Mouse (Mus musculus): ENCODE data around the gene Rrp15.

DNA sequence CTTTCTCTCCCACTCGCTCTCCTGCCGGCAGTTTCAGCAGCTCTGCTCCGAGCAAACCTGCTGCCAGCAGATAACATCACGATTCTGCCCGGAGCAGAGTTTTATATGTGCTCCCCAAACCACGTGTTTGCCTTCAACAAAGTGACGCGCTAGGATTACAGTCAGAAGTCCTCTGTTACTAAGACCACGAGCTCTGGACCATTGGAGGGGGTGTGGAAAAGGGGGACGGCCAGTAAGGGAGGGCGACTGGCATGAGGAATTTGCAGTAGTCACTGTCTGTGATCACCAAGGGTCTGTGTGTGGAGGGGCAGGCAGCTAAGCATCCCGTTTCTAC lies 43.3 kb downstream of the Rrp15 start, which contains the start of gene Tgfb2:
- TF ChIP-seq CTCF (conservative IDR thresholded peaks at IDR 0.05; ENCODE audit: low read length) (no peak), POU5F1 (IDR thresholded peaks at IDR 0.05; ENCODE audit: borderline replicate concordance, low read length) (no peak)
